In genomic region chr4:34964906-34965305, GRCm38 (mm10) we compare ENCODE assay signal across 20 mouse cellular contexts.
DNase-seq lines count a peak whose midpoint lies in the region; ATAC-seq and TF ChIP-seq lines count a peak whose summit lies in the region.
"Had no signal": no experiment of that assay in that cellular context is flagged by ENCODE, and none has a peak within 500 bp of the region (broad histone marks: within the 10 kb centered on the region; RNA-seq: fewer than 3 reads in every experiment).

No protein-coding gene starts in this region.

- H3K27ac ChIP-seq in left cerebral cortex, adult 2 months: 0 out of 2 replicates have a peak overlapping the region, but pooled peaks have one; percentile 6
- H3K27ac ChIP-seq: forebrain, embryonic 12.5 days; hindbrain, embryonic 10.5 days; midbrain, embryonic 15.5 days had no signal

- ATAC-seq in frontal cortex, adult (ENCODE audit: low TSS enrichment): no peak
- ATAC-seq: midbrain, embryonic 15.5 days had no signal

- no peak for TF ChIP-seq CTCF in left cerebral cortex, adult 2 months (IDR thresholded peaks at IDR 0.05)

- intact Hi-C loops in left cerebral cortex, adult 2 months (cut with DNase I): loop anchor here (5.0 kb wide), 1 partner anchor 132 kb away; no protein-coding TSS in a partner anchor
- intact Hi-C loops in left cerebral cortex, postnatal 10 days (cut with DNase I): loop anchor here (5.0 kb wide), 1 partner anchor 227 kb away; no protein-coding TSS in a partner anchor

- DNase-seq in frontal cortex, adult 2 months (ENCODE audit: extremely low spot score in 1 of 2, low spot score in 1 of 2): peak; percentile 26 to 52
- no peak for DNase-seq in left cerebral cortex, adult 2 months (ENCODE audit: extremely low spot score in 1 of 2, low spot score in 2 of 2)
- no peak for DNase-seq in left cerebral cortex, postnatal 10 days (ENCODE audit: extremely low spot score in 1 of 2, low spot score in 2 of 2)
- peak; percentile 22 for DNase-seq in retina, postnatal 1 day
- DNase-seq in retina, embryonic 14.5 days (ENCODE audit: low spot score): no peak
- DNase-seq in cerebellum, postnatal 36 days: no peak
- DNase-seq: adrenal gland, postnatal 14 days; cerebellum, adult 11-12 months; cerebellum, postnatal 25 days; gastrocnemius, postnatal 36 days; kidney, adult 9 months; kidney, postnatal 36 days; liver; thymus, postnatal 4 days had no signal

- H3K4me3 ChIP-seq in left cerebral cortex, adult 2 months: no peak overlapping the region
- H3K4me3 ChIP-seq: forebrain, embryonic 12.5 days; hindbrain, embryonic 10.5 days; megakaryocyte, embryonic 14.5 days; midbrain, embryonic 15.5 days; myocyte had no signal

Comparison
In these comparisons a context has a peak if more than half of its experiments do, and no peak if none do; other contexts are left out.
1. DNase-seq: peak in frontal cortex, adult 2 months (2 of 2) and retina, postnatal 1 day (single experiment); none in left cerebral cortex, adult 2 months (0 of 2), left cerebral cortex, postnatal 10 days (0 of 2), retina, embryonic 14.5 days (single experiment) and cerebellum, postnatal 36 days (0 of 2).